In genomic region chr11:119007461-119008456, GRCm38 (mm10) we compare ENCODE assay signal across 8 mouse cellular contexts. TPM values are rescaled to one million over a fixed set of nuclear protein-coding genes. Genes with fewer than 3 reads are reported as not detected.
DNase-seq lines count a peak whose midpoint lies in the region; ATAC-seq and TF ChIP-seq lines count a peak whose summit lies in the region.

No protein-coding gene starts in this region.

- peak overlapping the region; percentile 43 for H3K4me3 ChIP-seq in heart, embryonic 13.5 days
- peak overlapping the region; percentile 8; the same call in 1 of the 2 replicates for H3K4me3 ChIP-seq in hindbrain, embryonic 11.5 days (ENCODE audit: low read depth, low read length)
- peak overlapping the region; percentile 34 for H3K4me3 ChIP-seq in limb, embryonic 14.5 days (replicated peaks; ENCODE audit: low read length)
- H3K4me3 ChIP-seq in midbrain, postnatal 0 days (ENCODE audit: low read depth, low read length), result peak overlapping the region; percentile 16

- H3K27ac ChIP-seq in heart, embryonic 13.5 days (replicated peaks), result no peak overlapping the region
- no peak overlapping the region for H3K27ac ChIP-seq in hindbrain, embryonic 11.5 days (ENCODE audit: low read depth, low read length)
- H3K27ac ChIP-seq in limb, embryonic 14.5 days (replicated peaks; ENCODE audit: low read depth, low read length), result no peak overlapping the region
- H3K27ac ChIP-seq in midbrain, postnatal 0 days (ENCODE audit: low read depth, low read length), result no peak overlapping the region

- peak overlapping the region; percentile 60 for H3K9ac ChIP-seq in heart, embryonic 13.5 days
- H3K9ac ChIP-seq in hindbrain, embryonic 11.5 days (ENCODE audit: low read depth, low read length), result 0 out of 2 replicates have a peak overlapping the region, but pooled peaks have one; percentile 28
- peak overlapping the region; percentile 55 for H3K9ac ChIP-seq in limb, embryonic 14.5 days (ENCODE audit: low read depth, low read length, severe bottlenecking)
- no peak overlapping the region for H3K9ac ChIP-seq in midbrain, postnatal 0 days (replicated peaks; ENCODE audit: low read length, poor library complexity, severe bottlenecking)

- intact Hi-C loops in heart, postnatal 25 days (cut with DNase I), result no loop called here
- intact Hi-C loops in left cerebral cortex, postnatal 36 days (cut with DNase I), result no loop called here

- H3K36me3 ChIP-seq in heart, embryonic 13.5 days, result no peaks in the 10 kb centered on the region
- H3K36me3 ChIP-seq in hindbrain, embryonic 11.5 days (ENCODE audit: control insufficient read depth, insufficient read depth, low read length), result no peaks in the 10 kb centered on the region
- H3K36me3 ChIP-seq in limb, embryonic 14.5 days (ENCODE audit: control insufficient read depth, insufficient read depth, low read length), result no peaks in the 10 kb centered on the region
- H3K36me3 ChIP-seq in midbrain, postnatal 0 days (ENCODE audit: insufficient read depth, low read length), result no peaks in the 10 kb centered on the region

- peaks cover 20% of the 10 kb centered on the region for H3K27me3 ChIP-seq in heart, embryonic 13.5 days (replicated peaks)
- no peaks in the 10 kb centered on the region for H3K27me3 ChIP-seq in hindbrain, embryonic 11.5 days (ENCODE audit: control insufficient read depth, insufficient read depth, low read length)
- H3K27me3 ChIP-seq in limb, embryonic 14.5 days (ENCODE audit: control insufficient read depth, insufficient read depth, low read length), result no peaks in the 10 kb centered on the region
- H3K27me3 ChIP-seq in midbrain, postnatal 0 days (ENCODE audit: insufficient read depth, low read length), result no peaks in the 10 kb centered on the region

- no peak for TF ChIP-seq POLR2A in limb, embryonic 14.5 days (IDR thresholded peaks at IDR 0.05; ENCODE audit: borderline replicate concordance, extremely low read depth, insufficient read depth, insufficient read length)

- TF ChIP-seq CTCF in midbrain, postnatal 0 days (IDR thresholded peaks at IDR 0.05), result no peak

- H3K4me2 ChIP-seq in heart, embryonic 13.5 days, result peak overlapping the region; percentile 65
- H3K4me2 ChIP-seq in hindbrain, embryonic 11.5 days (replicated peaks; ENCODE audit: low read depth, low read length), result peak overlapping the region; percentile 33; the same call in 1 of the 2 replicates
- peak overlapping the region; percentile 56 for H3K4me2 ChIP-seq in limb, embryonic 14.5 days (replicated peaks; ENCODE audit: low read depth, low read length, severe bottlenecking)
- peak overlapping the region; percentile 23 for H3K4me2 ChIP-seq in midbrain, postnatal 0 days (ENCODE audit: low read depth, low read length, poor library complexity, severe bottlenecking)

- no peaks in the 10 kb centered on the region for H3K9me3 ChIP-seq in heart, embryonic 13.5 days
- no peaks in the 10 kb centered on the region for H3K9me3 ChIP-seq in hindbrain, embryonic 11.5 days (ENCODE audit: control insufficient read depth, low read length)
- no peaks in the 10 kb centered on the region for H3K9me3 ChIP-seq in limb, embryonic 14.5 days (ENCODE audit: control insufficient read depth, low read length)
- H3K9me3 ChIP-seq in midbrain, postnatal 0 days (ENCODE audit: low read length), result no peaks in the 10 kb centered on the region

- ATAC-seq in heart, embryonic 13.5 days (ENCODE audit: extremely low read depth, insufficient number of reproducible peaks, low FRiP score, low TSS enrichment), result no peak
- ATAC-seq in hindbrain, embryonic 11.5 days (ENCODE audit: low FRiP score), result no peak
- peak; percentile 72 for ATAC-seq in limb, embryonic 14.5 days (ENCODE audit: low FRiP score, low read depth)
- ATAC-seq in midbrain, postnatal 0 days (ENCODE audit: low FRiP score), result no peak

- DNase-seq in heart, postnatal 25 days (ENCODE audit: low spot score), result no peak
- no peak for DNase-seq in hindbrain, embryonic 11.5 days (ENCODE audit: low spot score)
- no peak for DNase-seq in limb, embryonic 14.5 days (ENCODE audit: low spot score)
- DNase-seq in midbrain, postnatal 0 days (ENCODE audit: low spot score), result peak; percentile 40
- no peak for DNase-seq in cerebellum, adult 18-20 months
- DNase-seq in left cerebral cortex, postnatal 36 days (ENCODE audit: low spot score in 2 of 2), result no peak
- no peak for DNase-seq in spleen, adult 18-20 months

- H3K4me1 ChIP-seq in heart, embryonic 13.5 days, result 0 out of 2 replicates have a peak, but pooled peaks cover 5% of the 10 kb centered on the region
- no peaks in the 10 kb centered on the region for H3K4me1 ChIP-seq in hindbrain, embryonic 11.5 days (replicated peaks; ENCODE audit: control insufficient read depth, insufficient read depth, low read length)
- 0 out of 2 replicates have a peak, but pooled peaks cover 7% of the 10 kb centered on the region for H3K4me1 ChIP-seq in limb, embryonic 14.5 days (ENCODE audit: control insufficient read depth, insufficient read depth, low read length)
- H3K4me1 ChIP-seq in midbrain, postnatal 0 days (ENCODE audit: insufficient read depth, low read length), result no peaks in the 10 kb centered on the region

- 17% methylated on average over 21 of the region's 21 CpGs for WGBS in heart, embryonic 13.5 days
- 19% methylated on average over 21 of the region's 21 CpGs for WGBS in hindbrain, embryonic 11.5 days
- 20% methylated on average over 21 of the region's 21 CpGs for WGBS in limb, embryonic 14.5 days
- WGBS in midbrain, postnatal 0 days, result 25% methylated on average over 21 of the region's 21 CpGs

RNA-seq across cellular contexts. Expression of gene Cbx2, which starts 15.0 kb away (rescaled TPM):
- 17.6 and 18.9 TPM in 2 replicates for polyA plus RNA-seq in heart, embryonic 13.5 days (2015; fragmentation: Nextera tagmentation; extraction: Ambion mirVana)
- total RNA-seq in heart, postnatal 25 days (2021), result 1 to 10 TPM; 3.8 to 3.9 TPM
- polyA plus RNA-seq in hindbrain, embryonic 11.5 days (2014; fragmentation: Nextera tagmentation; extraction: Ambion mirVana), result 44.4 and 54.5 TPM in 2 replicates
- 35.7 and 40.4 TPM in 2 replicates for polyA plus RNA-seq in limb, embryonic 14.5 days (2012; rRNA removed)
- polyA plus RNA-seq in limb, embryonic 14.5 days (2014; fragmentation: Nextera tagmentation; extraction: Ambion mirVana), result 29.1 and 35.5 TPM in 2 replicates
- total RNA-seq in midbrain, postnatal 0 days (2014; rRNA removed), result 9.6 and 10.6 TPM in 2 replicates
- 5.6 and 6.7 TPM in 2 replicates for polyA plus RNA-seq in midbrain, postnatal 0 days (2015; fragmentation: Nextera tagmentation; extraction: Ambion mirVana)
- total RNA-seq in left cerebral cortex, postnatal 36 days (2021), result 1 to 10 TPM; 2.6 to 2.7 TPM

RNA-seq across cellular contexts. Expression of gene Enpp7, which starts 19.8 kb away (rescaled TPM):
- not detected in 2 replicates for polyA plus RNA-seq in heart, embryonic 13.5 days (2015; fragmentation: Nextera tagmentation; extraction: Ambion mirVana)
- total RNA-seq in heart, postnatal 25 days (2021), result not detected
- not detected in 2 replicates for polyA plus RNA-seq in hindbrain, embryonic 11.5 days (2014; fragmentation: Nextera tagmentation; extraction: Ambion mirVana)
- 0.05 and 0.08 TPM in 2 replicates for polyA plus RNA-seq in limb, embryonic 14.5 days (2012; rRNA removed)
- polyA plus RNA-seq in limb, embryonic 14.5 days (2014; fragmentation: Nextera tagmentation; extraction: Ambion mirVana), result not detected in 2 replicates
- not detected in 2 replicates for total RNA-seq in midbrain, postnatal 0 days (2014; rRNA removed)
- polyA plus RNA-seq in midbrain, postnatal 0 days (2015; fragmentation: Nextera tagmentation; extraction: Ambion mirVana), result not detected in 2 replicates
- not detected for total RNA-seq in left cerebral cortex, postnatal 36 days (2021)

RNA-seq across cellular contexts. Expression of gene Cbx8, which starts 33.0 kb away (rescaled TPM):
- polyA plus RNA-seq in heart, embryonic 13.5 days (2015; fragmentation: Nextera tagmentation; extraction: Ambion mirVana), result 6.1 and 7.0 TPM in 2 replicates
- total RNA-seq in heart, postnatal 25 days (2021), result 1 to 10 TPM; 4.4 to 7.6 TPM
- polyA plus RNA-seq in hindbrain, embryonic 11.5 days (2014; fragmentation: Nextera tagmentation; extraction: Ambion mirVana), result 9.1 and 9.3 TPM in 2 replicates
- 6.9 and 7.2 TPM in 2 replicates for polyA plus RNA-seq in limb, embryonic 14.5 days (2012; rRNA removed)
- 10.1 and 12.6 TPM in 2 replicates for polyA plus RNA-seq in limb, embryonic 14.5 days (2014; fragmentation: Nextera tagmentation; extraction: Ambion mirVana)
- 14.9 and 15.5 TPM in 2 replicates for total RNA-seq in midbrain, postnatal 0 days (2014; rRNA removed)
- 6.8 and 7.6 TPM in 2 replicates for polyA plus RNA-seq in midbrain, postnatal 0 days (2015; fragmentation: Nextera tagmentation; extraction: Ambion mirVana)
- total RNA-seq in left cerebral cortex, postnatal 36 days (2021), result 10 to 100 TPM; 12.3 to 16.0 TPM
